Mouse (Mus musculus): ENCODE measurements around the gene Dcaf7.

GRCm38 (mm10) chr11:106098223-106098622 is 61.6 kb downstream of the Dcaf7 start:
- no peak for TF ChIP-seq CTCF (IDR thresholded peaks at IDR 0.05; ENCODE audit: borderline replicate concordance, insufficient read depth, low read length)
- no peak for TF ChIP-seq POLR2A (IDR thresholded peaks at IDR 0.05; ENCODE audit: low read depth, low read length)
